Mouse (Mus musculus) kidney, postnatal 0 days (tissue): ENCODE measurements around the gene Btf3. TPM values are rescaled to one million over a fixed set of nuclear protein-coding genes. Genes with fewer than 3 reads are reported as not detected.

ENCODE experiments used
- ATAC-seq: fragments of 200-750 bp; cut with Nextera tagmentation; replicated peaks from 2 replicates; pipeline ENCODE4 v1.8.0; 2017; ENCODE audit warnings: low read depth, moderate number of reproducible peaks, moderate TSS enrichment, moderate library complexity; ENCODE audit not compliant: low FRiP score
- DNase-seq: peaks from one replicate; pipeline ENCODE4 v3.0.0-alpha.2; 2016; ENCODE audit warnings: low spot score
- H3K27ac ChIP-seq: fragments of 300-500 bp; sonication (generic); 2 replicates; pipeline ENCODE4 v1.5.1; 2014; ENCODE audit warnings: mild to moderate bottlenecking
- H3K27me3 ChIP-seq: fragments of 300-500 bp; sonication (generic); 2 replicates; pipeline ENCODE4 v1.6.1; 2014; ENCODE audit warnings: low read length, mixed read lengths; ENCODE audit not compliant: insufficient read depth
- H3K36me3 ChIP-seq: fragments of 300-500 bp; sonication (generic); 2 replicates; pipeline ENCODE4 v1.6.1; 2014; ENCODE audit warnings: low read length, mixed read lengths; ENCODE audit not compliant: insufficient read depth
- H3K4me1 ChIP-seq: fragments of 300-500 bp; sonication (generic); replicated peaks from 2 replicates; pipeline ENCODE4 v1.6.1; 2014; ENCODE audit warnings: antibody characterized with exemption, low read length, mixed read lengths; ENCODE audit not compliant: insufficient read depth
- H3K4me2 ChIP-seq: fragments of 300-500 bp; sonication (generic); 2 replicates; pipeline ENCODE4 v1.6.1; 2014; ENCODE audit warnings: mild to moderate bottlenecking, low read length, moderate library complexity, mixed read lengths
- H3K4me3 ChIP-seq: fragments of 300-500 bp; sonication (generic); replicated peaks from 2 replicates; pipeline ENCODE4 v1.5.1; 2014; ENCODE audit warnings: low read depth, low read length
- H3K9ac ChIP-seq: fragments of 300-500 bp; sonication (generic); 2 replicates; pipeline ENCODE4 v1.6.1; 2014; ENCODE audit warnings: low read depth, low read length
- H3K9me3 ChIP-seq: fragments of 300-500 bp; sonication (generic); replicated peaks from 2 replicates; pipeline ENCODE4 v1.6.1; 2016; ENCODE audit warnings: low read length, inconsistent platforms, mixed read lengths
- CTCF ChIP-seq: IDR thresholded peaks from 2 replicates; pipeline ENCODE4 v1.5.1; 2016; ENCODE audit warnings: antibody characterized with exemption, low read depth, mild to moderate bottlenecking, moderate library complexity
- WGBS: fragments of 180-500 bp; shearing (Covaris S2); extraction: QIAGEN DNeasy Blood & Tissue Kit; methylation state at CpG from one replicate; pipeline ENCODE4 v1.1.7; 2014; 5-methylcytosine and 5-hydroxymethylcytosine counted together
- polyA plus RNA-seq: library from polyadenylated mRNA; unstranded; fragments of >200 nt; fragmentation: Nextera tagmentation; extraction: Ambion mirVana; gene quantifications from 2 replicates; pipeline ENCODE4 v1.2.1, GENCODE M21; 2015

Gene Btf3
- polyA plus RNA-seq, 1 experiment from 2014 or later = 788 TPM

DNA sequence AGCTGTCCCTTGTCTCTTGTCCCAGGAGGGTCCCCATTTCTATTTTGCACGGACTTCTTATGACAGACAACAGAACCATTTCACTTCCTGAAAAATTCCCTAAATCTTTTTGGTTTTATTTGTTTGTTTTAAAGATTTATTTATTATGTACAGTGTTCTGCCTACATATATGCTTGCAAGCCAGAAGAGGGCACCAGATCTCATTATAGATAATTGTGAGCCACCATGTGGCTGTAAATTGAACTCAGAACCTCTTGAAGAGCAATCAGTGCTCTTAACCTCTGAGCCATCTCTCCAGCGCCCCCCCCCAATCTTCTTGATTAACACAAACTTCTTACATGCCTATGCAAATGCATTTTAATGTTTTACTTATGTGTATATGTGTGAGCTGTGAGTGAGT lies 26.1 kb downstream of the Btf3 start:
- Histone ChIP-seq H3K4me3 (no peak overlapping the region), H3K4me2 (no peak overlapping the region), H3K27me3 (no peaks in the 10 kb centered on the region), H3K9ac (no peak overlapping the region), H3K4me1 (no peaks in the 10 kb centered on the region), H3K27ac (no peak overlapping the region), H3K9me3 (no peaks in the 10 kb centered on the region), H3K36me3 (no peaks in the 10 kb centered on the region)
- TF ChIP-seq CTCF = peak; percentile 46
- WGBS = 42% methylated on average over 2 of the region's 2 CpGs
- DNase-seq = no peak
- no peak for ATAC-seq

DNA sequence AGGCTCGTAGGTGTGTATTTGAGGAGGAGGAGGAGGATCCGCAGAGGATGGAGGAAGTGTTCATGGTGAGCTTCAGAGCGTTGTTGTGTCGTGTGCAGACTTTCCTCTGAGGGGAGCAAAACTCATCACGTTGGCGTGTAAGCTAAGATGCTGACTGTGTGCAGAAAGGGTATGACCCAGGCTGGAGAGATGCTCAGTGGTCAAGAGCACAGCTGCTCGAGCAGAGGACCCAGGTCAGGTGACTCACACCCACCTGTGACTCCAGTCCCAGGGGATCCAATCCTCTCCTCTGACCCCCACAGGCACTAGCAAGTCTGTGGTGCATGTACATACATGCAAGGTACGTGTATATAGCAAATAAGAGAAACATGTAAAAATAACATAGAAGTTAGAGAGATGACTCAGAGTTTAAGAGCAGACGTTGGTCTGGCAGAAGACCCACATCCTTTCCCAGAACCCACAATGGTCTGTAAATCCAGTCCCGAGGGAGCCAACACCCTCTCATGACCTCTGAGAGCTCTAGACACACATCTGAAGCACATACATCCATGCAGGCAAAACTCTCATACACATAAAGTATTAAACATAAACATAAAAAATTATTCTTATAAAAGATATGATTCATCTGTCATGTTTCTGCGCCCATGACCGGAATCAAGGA lies 35.7 kb downstream of the Btf3 start:
- H3K27me3 ChIP-seq = no peaks in the 10 kb centered on the region
- no peak overlapping the region for H3K4me3 ChIP-seq
- H3K36me3 ChIP-seq = no peaks in the 10 kb centered on the region
- no peak overlapping the region for H3K4me2 ChIP-seq
- ATAC-seq (no peak), DNase-seq (no peak)
- no peaks in the 10 kb centered on the region for H3K4me1 ChIP-seq
- no peak overlapping the region for H3K9ac ChIP-seq
- no peaks in the 10 kb centered on the region for H3K9me3 ChIP-seq
- WGBS = 77% methylated on average over 12 of the region's 12 CpGs
- H3K27ac ChIP-seq = no peak overlapping the region
- no peak for TF ChIP-seq CTCF

DNA sequence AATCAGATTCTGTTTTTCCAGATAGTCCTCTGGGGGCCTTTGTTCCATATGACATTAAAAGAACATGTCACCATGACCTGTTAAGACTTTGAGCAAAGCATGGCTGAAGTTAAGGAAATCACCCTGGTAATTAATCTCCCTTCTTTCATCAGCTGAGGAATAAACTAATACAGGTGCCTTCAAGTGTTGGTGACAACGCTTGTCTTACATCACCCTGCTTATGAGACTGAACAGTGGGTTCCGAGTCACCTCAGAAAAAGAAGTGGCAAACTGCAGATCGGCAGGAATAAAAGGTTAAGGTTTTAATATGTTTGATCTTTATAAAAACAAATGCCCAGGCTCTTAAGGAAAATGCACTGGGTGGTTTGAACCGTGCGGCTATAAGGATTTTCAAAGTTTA lies 37.1 kb downstream of the Btf3 start, which contains the start of gene Gm21976:
TSS of gene Gm21976 (plus strand) at position 202 of the 400 bp plus-strand sequence.
- ATAC-seq (no peak), DNase-seq (no peak)
- 88% methylated on average over 5 of the region's 5 CpGs for WGBS
- no peak within 1 kb of the TSS for H3K4me3 ChIP-seq
- H3K27me3 ChIP-seq = no peaks in the 10 kb centered on the region
- H3K9me3 ChIP-seq = no peaks in the 10 kb centered on the region
- H3K9ac ChIP-seq = no peak within 1 kb of the TSS
- no peak within 1 kb of the TSS for H3K27ac ChIP-seq
- 0 out of 2 replicates have a peak, but pooled peaks cover 4% of the 10 kb centered on the region for H3K36me3 ChIP-seq
- no peaks in the 10 kb centered on the region for H3K4me1 ChIP-seq
- TF ChIP-seq CTCF = no peak
- H3K4me2 ChIP-seq = no peak within 1 kb of the TSS

DNA sequence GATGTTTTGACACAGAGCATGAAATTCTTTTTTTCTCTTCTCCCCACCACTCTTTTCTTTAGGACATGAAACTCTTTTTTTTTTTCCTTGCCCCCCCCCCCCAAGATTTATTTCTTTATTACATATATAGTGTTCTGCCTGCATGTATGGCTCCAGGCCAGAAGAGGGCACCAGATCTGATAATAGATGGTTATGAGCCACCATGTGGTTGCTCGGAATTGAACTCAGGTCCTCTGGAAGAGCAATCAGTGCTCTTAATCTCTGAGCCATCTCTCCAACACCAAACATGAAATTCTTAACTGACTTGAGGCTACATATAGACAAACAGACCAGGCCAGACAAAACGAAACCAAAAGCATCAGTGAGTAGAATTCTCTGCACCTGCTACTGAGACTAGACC lies 39.3 kb downstream of the Btf3 start:
- TF ChIP-seq CTCF = peak; percentile 41
- no peak overlapping the region for H3K27ac ChIP-seq
- ATAC-seq (no peak), DNase-seq (no peak)
- WGBS = 89% methylated on average over 2 of the region's 2 CpGs
- H3K4me2 ChIP-seq = no peak overlapping the region
- H3K4me3 ChIP-seq = no peak overlapping the region
- no peak overlapping the region for H3K9ac ChIP-seq
- H3K36me3 ChIP-seq = peaks cover 20% of the 10 kb centered on the region
- H3K4me1 ChIP-seq = no peaks in the 10 kb centered on the region
- H3K9me3 ChIP-seq = no peaks in the 10 kb centered on the region
- no peaks in the 10 kb centered on the region for H3K27me3 ChIP-seq

DNA sequence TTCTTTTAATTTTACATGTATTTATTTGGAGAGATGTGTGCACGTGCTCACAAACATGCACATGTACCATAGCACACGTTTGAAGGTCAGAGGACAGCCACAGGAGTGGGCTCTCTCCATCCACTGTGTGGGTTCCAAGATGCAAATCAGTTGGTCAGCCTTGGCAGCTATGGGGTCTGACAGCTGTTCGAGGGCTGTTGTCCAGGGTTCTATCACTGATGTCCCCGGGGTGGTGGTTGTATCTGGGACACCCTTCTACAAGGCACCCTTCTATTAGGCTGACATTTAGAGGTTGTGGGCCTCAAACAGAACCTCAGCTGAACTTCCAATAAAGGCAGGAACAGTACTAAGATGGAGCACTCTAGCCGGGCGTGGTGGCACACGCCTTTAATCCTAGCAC lies 40.6 kb downstream of the Btf3 start:
- Histone ChIP-seq H3K27ac (no peak overlapping the region), H3K4me1 (no peaks in the 10 kb centered on the region), H3K9ac (no peak overlapping the region), H3K36me3 (peaks cover 31% of the 10 kb centered on the region), H3K4me3 (no peak overlapping the region), H3K4me2 (no peak overlapping the region), H3K27me3 (no peaks in the 10 kb centered on the region), H3K9me3 (no peaks in the 10 kb centered on the region)
- DNase-seq (no peak), ATAC-seq (no peak)
- 91% methylated on average over 7 of the region's 7 CpGs for whole genome bisulfite sequencing
- TF ChIP-seq CTCF = no peak

DNA sequence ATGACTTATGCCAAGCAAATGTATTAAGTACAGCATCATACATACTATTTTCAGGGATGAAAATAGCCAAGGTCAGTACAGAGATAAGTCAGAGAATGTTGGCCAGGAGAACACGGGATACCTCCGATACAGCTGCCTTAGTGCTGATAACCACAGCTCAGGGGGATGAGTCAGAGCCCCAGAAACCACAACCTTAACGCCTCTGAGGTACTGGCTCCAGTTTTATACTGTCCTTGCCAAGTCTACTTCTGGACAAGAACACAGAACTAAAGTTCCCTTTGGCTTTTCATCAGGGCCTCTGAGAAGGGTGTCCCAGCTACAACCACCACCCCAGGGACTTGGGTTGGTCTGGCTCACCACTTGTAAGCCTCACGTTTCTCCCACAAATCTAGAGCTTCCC lies 41.2 kb downstream of the Btf3 start:
- no peak overlapping the region for H3K4me3 ChIP-seq
- WGBS = 79% methylated on average over 4 of the region's 4 CpGs
- DNase-seq (no peak), ATAC-seq (no peak)
- no peak for TF ChIP-seq CTCF
- H3K27ac ChIP-seq = no peak overlapping the region
- peaks cover 35% of the 10 kb centered on the region for H3K36me3 ChIP-seq
- H3K4me1 ChIP-seq = no peaks in the 10 kb centered on the region
- H3K27me3 ChIP-seq = no peaks in the 10 kb centered on the region
- H3K9ac ChIP-seq = no peak overlapping the region
- no peak overlapping the region for H3K4me2 ChIP-seq
- H3K9me3 ChIP-seq = no peaks in the 10 kb centered on the region

DNA sequence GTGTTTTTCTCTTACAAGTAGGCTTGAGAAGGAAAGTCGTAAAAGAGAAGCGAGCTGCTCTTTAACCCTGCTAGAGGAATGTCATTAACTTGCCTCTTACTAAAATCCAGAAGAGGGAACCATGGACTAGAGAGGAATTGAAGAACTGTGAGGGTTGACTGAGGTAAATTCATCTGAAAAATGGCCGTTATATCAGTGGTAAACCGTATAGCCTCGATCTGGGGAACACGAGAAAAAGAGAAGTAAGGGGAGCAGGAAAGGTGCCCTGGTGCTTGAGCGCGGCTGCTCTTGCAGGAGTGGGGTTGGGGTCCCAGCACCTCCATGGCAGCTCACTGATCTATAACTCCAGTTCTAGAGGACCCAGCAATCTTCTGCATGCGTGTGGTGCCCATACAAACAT lies 42.8 kb downstream of the Btf3 start:
- Histone ChIP-seq H3K9me3 (no peaks in the 10 kb centered on the region), H3K27ac (no peak overlapping the region), H3K36me3 (peaks cover 35% of the 10 kb centered on the region), H3K4me1 (no peaks in the 10 kb centered on the region), H3K27me3 (no peaks in the 10 kb centered on the region), H3K4me2 (no peak overlapping the region), H3K9ac (no peak overlapping the region), H3K4me3 (no peak overlapping the region)
- WGBS = 87% methylated on average over 9 of the region's 9 CpGs
- no peak for DNase-seq
- no peak for TF ChIP-seq CTCF
- ATAC-seq = no peak
